Mouse (Mus musculus): ENCODE measurements at regions not wholly inside any gene's neighbourhood (a gene's known extent, or its start where the extent isn't known, plus 50 kb on each side); places are given as distances from the start of the nearest gene placed in this dataset.

- TF ChIP-seq CTCF (conservative IDR thresholded peaks at IDR 0.05; ENCODE audit: low read length) (no peak), POU5F1 (IDR thresholded peaks at IDR 0.05; ENCODE audit: borderline replicate concordance, low read length) (no peak), NANOG (IDR thresholded peaks at IDR 0.05; ENCODE audit: borderline replicate concordance, low read length) (no peak)
Observed at GRCm38 (mm10) chr7:125250385-125250784, 194.1 kb upstream of the Kdm8 start.
